Mouse (Mus musculus) heart, postnatal 10 days (tissue): ENCODE results near the gene Apom. TPM values are rescaled to one million over a fixed set of nuclear protein-coding genes. Genes with fewer than 3 reads are reported as not detected.

ENCODE experiments used
- DNase-seq, 2 experiments: peaks; one replicate each; pipeline ENCODE4 v3.0.0; 2021
- intact Hi-C: fragments of 180-260 bp; cut with DNase I; formaldehyde crosslinking; loops from one replicate; pipeline ENCODE4 v1.15.1; 2025
- total RNA-seq, 2 experiments: library from RNA; stranded (reverse); gene quantifications; 2 replicates each; pipeline ENCODE4 v1.2.3; 2021

Apom gene
- total RNA-seq, 2 experiments from 2014 or later: not detected

DNA sequence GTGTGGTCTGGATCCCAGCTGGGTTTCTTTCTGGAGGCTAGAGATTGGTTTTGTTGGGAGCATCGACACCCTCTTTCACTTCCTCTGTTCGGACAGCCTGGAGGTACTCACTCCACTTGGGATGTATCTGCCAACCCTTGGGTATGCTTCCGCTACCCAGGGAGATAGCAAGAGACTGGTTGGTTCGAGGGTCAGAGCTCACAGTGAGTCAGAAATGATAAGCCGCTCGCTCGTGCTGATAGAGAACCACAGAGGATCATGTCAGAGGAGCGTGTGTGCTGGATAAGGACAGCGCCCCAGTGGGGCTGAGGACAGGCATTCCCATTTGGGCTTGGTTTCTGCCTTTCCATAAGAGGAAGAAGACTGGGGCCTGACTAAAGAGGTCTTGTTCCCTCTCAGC is 52.1 kb downstream of the Apom start:
- DNase-seq: peak in 1 of 2 experiments; percentile 31
- intact Hi-C loops: loop anchor here (2.0 kb wide), 1 partner anchor 59 kb away; no protein-coding TSS in a partner anchor

Other genes starting within 250 kb of the Apom start
- 1 to 10 TPM; 3.1 to 5.6 TPM for gene C2, start 233.8 kb downstream of the Apom start, total RNA-seq
- 10 to 100 TPM; 52.4 to 58.2 TPM for gene Ehmt2, start 233.6 kb downstream of the Apom start, total RNA-seq
- gene Slc44a4, start 217.6 kb downstream of the Apom start, total RNA-seq: not detected
- gene Neu1, start 200.8 kb downstream of the Apom start, total RNA-seq: 10 to 100 TPM; 12.2 to 12.6 TPM
- gene Hspa1b, start 172.8 kb downstream of the Apom start, total RNA-seq: 1 to 10 TPM; 3.9 to 4.5 TPM
- gene Gm20481, start 162.1 kb downstream of the Apom start, total RNA-seq: not detected
- gene Hspa1a, start 159.9 kb downstream of the Apom start, total RNA-seq: 1 to 10 TPM; 2.6 TPM
- 1 to 10 TPM; 4.0 to 4.1 TPM for gene Hspa1l, start 159.3 kb downstream of the Apom start, total RNA-seq
- 10 to 100 TPM; 28.8 to 31.7 TPM for gene Lsm2, start 150.2 kb downstream of the Apom start, total RNA-seq
- 10 to 100 TPM; 34.5 to 35.6 TPM for gene Vars, start 131.1 kb downstream of the Apom start, total RNA-seq
- gene Vwa7, start 115.5 kb downstream of the Apom start, total RNA-seq: 1 to 10 TPM; 3.3 to 3.8 TPM
- under 1 TPM in 1 of 2 experiments, not detected in 1; 0.38 TPM for gene Sapcd1, start 104.0 kb downstream of the Apom start, total RNA-seq
- gene Msh5, start 85.3 kb downstream of the Apom start, total RNA-seq: 1 to 10 TPM; 2.0 TPM
- gene Clic1, start 82.1 kb downstream of the Apom start, total RNA-seq: 100 to 1,000 TPM; 115 to 118 TPM
- gene Ddah2, start 73.0 kb downstream of the Apom start, total RNA-seq: 10 to 100 TPM; 84.5 to 86.1 TPM
- gene Ly6g6c, start 66.7 kb downstream of the Apom start, total RNA-seq: not detected
- gene Mpig6b, start 65.9 kb downstream of the Apom start, total RNA-seq: under 1 TPM; 0.55 to 0.77 TPM
- gene Ly6g6e, start 55.1 kb downstream of the Apom start, total RNA-seq: under 1 TPM; 0.24 to 0.37 TPM
- 1 to 10 TPM; 1.1 to 1.2 TPM for gene Ly6g6d, start 54.0 kb downstream of the Apom start, total RNA-seq
- gene Ly6g6f, start 46.4 kb downstream of the Apom start, total RNA-seq: not detected
- gene Abhd16a, start 42.8 kb downstream of the Apom start, total RNA-seq: 10 to 100 TPM; 51.0 to 55.7 TPM
- not detected for gene Ly6g5c, start 23.8 kb downstream of the Apom start, total RNA-seq
- under 1 TPM in 1 of 2 experiments, not detected in 1; 0.67 TPM for gene Ly6g5b, start 16.6 kb downstream of the Apom start, total RNA-seq
- 1 to 10 TPM; 6.6 to 8.3 TPM for gene Gpank1, start 10.6 kb downstream of the Apom start, total RNA-seq
- gene Csnk2b, start 10.0 kb downstream of the Apom start, total RNA-seq: 100 to 1,000 TPM; 183 to 187 TPM
- 10 to 100 TPM; 28.5 to 32.4 TPM for gene D17H6S53E, start 5.7 kb downstream of the Apom start, total RNA-seq
- gene Bag6, start 3.1 kb upstream of the Apom start, total RNA-seq: 100 to 1,000 TPM; 285 to 291 TPM
- 100 to 1,000 TPM; 195 to 211 TPM for gene Prrc2a, start 32.8 kb upstream of the Apom start, total RNA-seq
- 1 to 10 TPM; 2.9 to 4.6 TPM for gene Aif1, start 44.0 kb upstream of the Apom start, total RNA-seq
- gene Lst1, start 56.4 kb upstream of the Apom start, total RNA-seq: 1 to 10 TPM; 2.8 to 4.5 TPM
- gene Ltb, start 62.4 kb upstream of the Apom start, total RNA-seq: 1 to 10 TPM in 1 of 2 experiments, under 1 TPM in 1; 0.94 to 1.2 TPM
- under 1 TPM; 0.72 to 0.87 TPM for gene Tnf, start 70.0 kb upstream of the Apom start, total RNA-seq
- gene Lta, start 73.3 kb upstream of the Apom start, total RNA-seq: under 1 TPM in 1 of 2 experiments, not detected in 1; 0.17 TPM
- gene Gm16181, start 88.8 kb upstream of the Apom start, total RNA-seq: under 1 TPM in 1 of 2 experiments, not detected in 1; 0.84 TPM
- gene Atp6v1g2, start 101.6 kb upstream of the Apom start, total RNA-seq: 1 to 10 TPM; 4.9 to 5.7 TPM
- 10 to 100 TPM in 1 of 2 experiments, 1 to 10 TPM in 1; 10.0 to 12.2 TPM for gene Nfkbil1, start 103.7 kb upstream of the Apom start, total RNA-seq
- gene Ddx39b, start 109.7 kb upstream of the Apom start, total RNA-seq: 100 to 1,000 TPM; 163 to 169 TPM
- gene H2-D1, start 130.7 kb upstream of the Apom start, total RNA-seq: 10 to 100 TPM; 67.7 to 69.9 TPM
- gene H2-Q1, start 188.4 kb upstream of the Apom start, total RNA-seq: 1 to 10 TPM in 1 of 2 experiments, under 1 TPM in 1; 0.55 to 1.1 TPM
- gene H2-Q2, start 210.2 kb upstream of the Apom start, total RNA-seq: 1 to 10 TPM in 1 of 2 experiments, under 1 TPM in 1; 0.89 to 1.2 TPM
- 10 to 100 TPM in 1 of 2 experiments, 1 to 10 TPM in 1; 8.5 to 10.6 TPM for gene H2-Q4, start 247.6 kb upstream of the Apom start, total RNA-seq